8 mouse cellular contexts compared by ENCODE assay signal in the genomic region with DNA sequence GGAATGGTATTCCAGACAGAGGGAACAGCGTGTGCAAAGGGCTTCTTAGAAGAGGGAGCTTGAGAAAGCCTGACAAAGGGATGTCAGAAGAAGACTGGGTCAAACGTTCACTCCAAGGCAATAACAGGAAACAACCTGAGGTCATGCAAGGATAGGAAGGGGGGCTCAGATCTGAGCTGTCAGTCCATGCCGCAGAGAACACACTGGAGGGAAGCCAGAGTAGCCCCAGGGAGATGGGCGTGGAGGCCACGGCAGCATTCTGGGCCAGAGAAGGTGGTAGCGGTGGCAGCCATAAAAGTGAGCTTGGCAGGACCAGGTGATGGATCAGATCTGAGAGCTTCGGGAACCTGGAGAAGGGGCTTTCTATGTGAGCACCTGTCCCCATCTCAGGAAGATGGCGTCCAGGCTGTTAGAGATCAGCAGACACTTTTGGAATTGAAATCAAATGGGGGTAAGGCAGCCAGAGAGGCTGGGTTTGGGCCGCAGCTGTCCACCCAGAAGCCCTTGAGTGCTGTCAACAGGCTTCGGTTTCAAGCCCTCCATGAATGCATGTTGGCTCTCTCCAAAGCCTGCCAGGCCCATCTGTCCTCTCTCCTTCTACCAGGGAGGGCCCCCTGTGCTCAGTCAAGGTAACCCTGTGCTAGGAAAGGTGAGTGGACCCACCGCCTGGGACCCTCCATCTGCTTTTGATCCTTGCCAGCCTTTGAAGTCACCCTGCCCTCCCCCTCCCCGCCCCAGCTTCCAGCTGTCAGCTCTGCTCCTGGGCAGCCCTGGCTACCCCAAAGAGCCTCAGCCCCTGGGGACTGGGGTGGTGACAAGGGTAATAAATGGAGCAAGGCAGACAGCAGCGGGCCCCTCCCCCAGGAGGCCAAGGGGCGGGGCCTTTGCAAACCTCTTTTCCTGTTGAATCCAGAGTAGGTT. TPM values are rescaled to one million over a fixed set of nuclear protein-coding genes. Genes with fewer than 3 reads are reported as not detected.
DNase-seq lines count a peak whose midpoint lies in the region; ATAC-seq and TF ChIP-seq lines count a peak whose summit lies in the region.

No protein-coding gene starts in this region.

- WGBS in heart, embryonic 13.5 days = 26% methylated on average over 14 of the region's 14 CpGs

- TF ChIP-seq CTCF in E14TG2a.4 (conservative IDR thresholded peaks at IDR 0.05; ENCODE audit: low read length) = no peak

- no peaks in the 10 kb centered on the region for H3K27me3 ChIP-seq in E14TG2a.4 (ENCODE audit: insufficient read depth, low read length)
- peaks cover 30% of the 10 kb centered on the region; the same call in 1 of the 2 replicates for H3K27me3 ChIP-seq in heart, embryonic 13.5 days (replicated peaks)

- H3K4me3 ChIP-seq in E14TG2a.4 (replicated peaks; ENCODE audit: low read length) = peak overlapping the region; percentile 57
- H3K4me3 ChIP-seq in heart, embryonic 13.5 days = no peak overlapping the region

- DNase-seq in embryo, embryonic 11.5 days (ENCODE audit: low read depth, low spot score) = peak; percentile 78
- DNase-seq in kidney, adult 9 months = peak; percentile 66
- peak; percentile 91 for DNase-seq in mesoderm, embryonic 11.5 days (ENCODE audit: low read depth, low spot score)
- DNase-seq in thymus, adult 18-20 months = peak; percentile 40 to 59
- DNase-seq in ovary, postnatal 36 days (ENCODE audit: low spot score) = no peak
- no peak for DNase-seq in cerebellum, adult 9-11 months

- H3K4me2 ChIP-seq in heart, embryonic 13.5 days = peak overlapping the region; percentile 18; the same call in 1 of the 2 replicates

- no peaks in the 10 kb centered on the region for H3K36me3 ChIP-seq in E14TG2a.4 (ENCODE audit: insufficient read depth, low read length)
- no peaks in the 10 kb centered on the region for H3K36me3 ChIP-seq in heart, embryonic 13.5 days

- no peak for ATAC-seq in heart, embryonic 13.5 days (ENCODE audit: extremely low read depth, insufficient number of reproducible peaks, low FRiP score, low TSS enrichment)

- H3K9ac ChIP-seq in heart, embryonic 13.5 days = no peak overlapping the region

- H3K9me3 ChIP-seq in E14TG2a.4 (ENCODE audit: low read length) = no peaks in the 10 kb centered on the region
- no peaks in the 10 kb centered on the region for H3K9me3 ChIP-seq in heart, embryonic 13.5 days

- peaks cover 19% of the 10 kb centered on the region for H3K4me1 ChIP-seq in E14TG2a.4 (replicated peaks; ENCODE audit: low read depth, low read length)
- peaks cover 25% of the 10 kb centered on the region for H3K4me1 ChIP-seq in heart, embryonic 13.5 days

- no peak overlapping the region for H3K27ac ChIP-seq in heart, embryonic 13.5 days (replicated peaks)

RNA-seq across cellular contexts. Expression of a gene that starts 58.4 kb away (rescaled TPM):
- polyA plus RNA-seq in heart, embryonic 13.5 days (2015; fragmentation: Nextera tagmentation; extraction: Ambion mirVana) = 0.19 and 0.20 TPM in 2 replicates

Comparison
In these comparisons a context has a peak if more than half of its experiments do, and no peak if none do; other contexts are left out.
1. DNase-seq: peak in embryo, embryonic 11.5 days (single experiment), kidney, adult 9 months (single experiment), mesoderm, embryonic 11.5 days (single experiment) and thymus, adult 18-20 months (2 of 2); none in ovary, postnatal 36 days (single experiment) and cerebellum, adult 9-11 months (single experiment).